Mouse (Mus musculus): ENCODE results near the gene Ntn1.

The Ntn1 gene

GRCm38 (mm10) chr11:68384131-68384530 lies 16.5 kb downstream of the Ntn1 start:
- DNase-seq (ENCODE audit: low read depth, low spot score) = no peak

- DNase-seq (ENCODE audit: low read depth, low spot score) = no peak
These were observed 17.1 kb downstream of the Ntn1 start for GRCm38 (mm10) chr11:68383519-68383918.

GRCm38 (mm10) chr11:68381833-68382232 lies 18.8 kb downstream of the Ntn1 start:
- DNase-seq (ENCODE audit: low read depth, low spot score) = no peak

- no peak for DNase-seq (ENCODE audit: low read depth, low spot score)
These were observed 19.3 kb downstream of the Ntn1 start for GRCm38 (mm10) chr11:68381318-68381717.

DNA sequence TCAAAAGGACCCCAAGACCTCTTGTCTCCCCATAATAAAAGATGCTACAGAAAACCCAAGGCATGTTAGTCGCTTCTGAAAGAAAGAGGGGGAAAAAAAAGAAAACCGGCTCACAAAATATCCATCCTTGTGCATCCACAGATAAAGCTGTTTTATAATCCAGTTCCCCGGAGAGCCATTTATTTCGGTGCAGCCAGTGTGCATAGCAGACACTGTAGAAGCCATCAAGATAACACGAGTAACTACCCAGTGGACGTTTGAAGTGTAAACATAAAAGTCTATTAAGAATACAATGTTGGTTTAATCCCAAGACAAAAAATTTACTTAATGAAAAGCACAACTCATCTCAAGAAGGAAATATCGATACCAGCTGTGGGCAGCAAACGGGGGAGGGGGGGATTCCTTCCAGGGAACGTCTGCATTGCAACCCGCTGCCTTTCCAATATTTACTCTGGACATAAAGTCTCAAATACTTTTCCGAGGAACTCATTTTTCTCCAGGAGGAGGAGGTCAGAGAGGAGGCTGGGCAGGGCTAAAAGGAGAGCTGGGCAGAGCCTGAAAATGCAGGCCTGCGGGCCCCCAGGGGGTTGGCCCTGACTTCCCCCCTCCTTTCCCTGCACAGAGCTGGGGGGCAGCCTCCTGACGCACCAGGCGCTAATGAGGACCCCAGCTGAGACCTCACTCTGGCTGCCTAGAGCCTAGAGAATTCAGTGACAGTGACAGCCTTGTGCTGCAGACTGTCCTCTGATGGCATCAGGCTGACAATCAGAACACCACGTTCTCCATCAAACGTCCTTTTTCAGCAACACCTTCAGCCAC lies 21.5 kb downstream of the Ntn1 start:
- DNase-seq (ENCODE audit: low read depth, low spot score) = no peak

DNA sequence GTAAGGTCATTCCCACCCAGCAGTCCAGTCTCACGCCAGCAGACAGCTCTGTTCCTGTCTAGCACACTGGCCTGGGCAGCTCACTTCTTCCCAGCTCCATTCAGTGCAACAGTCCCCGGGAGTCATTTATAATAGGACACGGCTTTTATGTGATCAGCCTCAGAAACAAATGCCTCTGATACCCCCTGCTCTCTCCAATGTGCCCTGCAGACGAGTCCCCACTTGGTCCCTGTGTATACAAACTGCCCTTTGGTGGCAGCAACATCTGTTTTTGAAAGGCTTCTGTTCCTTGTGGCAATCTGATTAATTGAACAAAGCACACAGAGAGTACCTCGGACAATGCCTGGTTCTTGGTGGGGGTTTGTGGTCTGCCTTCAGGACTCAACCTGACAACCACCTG lies 22.2 kb downstream of the Ntn1 start:
- DNase-seq (ENCODE audit: low read depth, low spot score) = no peak

GRCm38 (mm10) chr11:68373105-68373504 lies 27.5 kb downstream of the Ntn1 start:
- DNase-seq (ENCODE audit: low read depth, low spot score) = no peak

DNA sequence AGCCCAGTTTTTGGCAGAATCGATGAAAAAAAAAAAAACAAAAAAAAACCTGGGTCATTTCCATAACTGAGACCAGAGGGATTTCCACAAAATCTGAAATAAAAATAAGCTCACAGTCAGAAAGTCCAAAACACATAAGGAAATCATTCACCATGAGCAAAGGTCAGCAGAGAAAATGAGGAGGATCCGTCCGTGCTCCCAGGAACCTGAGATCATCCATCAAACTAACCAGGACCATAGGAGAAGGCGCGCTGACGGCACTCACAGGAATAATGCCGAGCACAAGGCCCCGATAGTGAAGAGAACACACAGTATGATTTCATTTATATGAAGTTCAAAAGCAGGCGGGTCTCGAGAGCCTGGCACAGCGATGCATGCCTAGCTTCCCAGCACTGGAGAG lies 29.0 kb downstream of the Ntn1 start:
- DNase-seq (ENCODE audit: low read depth, low spot score) = no peak

DNA sequence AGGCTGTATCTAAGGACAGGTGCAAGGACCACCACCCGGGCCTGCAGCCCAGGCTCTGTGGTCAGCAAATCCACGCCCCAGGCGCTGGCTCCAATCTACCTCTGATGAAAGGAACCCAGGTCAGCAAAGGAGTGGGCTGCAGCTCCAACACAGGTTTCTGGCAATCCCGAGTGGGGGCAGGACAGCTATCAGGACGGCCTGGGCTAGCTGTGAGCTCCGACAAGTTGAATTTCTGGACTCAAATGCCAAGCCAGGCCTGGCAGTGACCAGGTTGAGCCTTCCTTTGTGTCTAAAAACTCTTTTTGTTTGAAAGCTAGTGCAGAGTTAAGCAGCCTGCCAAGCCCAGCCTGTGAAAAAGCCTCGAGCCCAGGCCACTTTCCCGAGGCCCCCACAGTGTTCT lies 43.7 kb downstream of the Ntn1 start:
- no peak for DNase-seq (ENCODE audit: low read depth, low spot score)

- DNase-seq (ENCODE audit: low read depth, low spot score) = no peak
These were observed 45.1 kb downstream of the Ntn1 start for GRCm38 (mm10) chr11:68355561-68355960.

DNA sequence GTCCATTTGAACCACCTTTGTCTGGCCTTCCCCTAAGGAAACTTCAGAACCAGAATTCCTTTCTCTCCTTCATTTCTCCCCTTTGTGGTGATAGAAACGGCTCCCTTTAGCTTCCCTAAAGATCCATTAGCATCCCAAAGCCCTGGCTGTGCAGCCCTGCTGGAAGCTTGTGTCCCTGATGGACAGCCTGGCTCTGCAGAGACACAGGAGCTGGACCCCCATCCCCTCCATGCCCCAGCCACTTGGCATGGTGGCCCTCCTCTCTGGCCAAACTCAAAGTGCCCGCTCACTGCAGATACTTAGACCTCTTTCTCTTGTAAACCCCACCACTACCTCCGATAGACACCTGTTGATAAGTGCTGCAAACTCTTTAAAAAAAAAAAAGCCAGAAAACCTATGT lies 45.8 kb downstream of the Ntn1 start:
- DNase-seq (ENCODE audit: low read depth, low spot score) = no peak

GRCm38 (mm10) chr11:68352236-68352635 lies 48.4 kb downstream of the Ntn1 start:
- no peak for DNase-seq (ENCODE audit: low read depth, low spot score)

- DNase-seq (ENCODE audit: low read depth, low spot score) = no peak
These were observed 51.8 kb downstream of the Ntn1 start for GRCm38 (mm10) chr11:68348851-68349250.

GRCm38 (mm10) chr11:68348083-68348482 lies 52.5 kb downstream of the Ntn1 start:
- no peak for DNase-seq (ENCODE audit: low read depth, low spot score)

DNA sequence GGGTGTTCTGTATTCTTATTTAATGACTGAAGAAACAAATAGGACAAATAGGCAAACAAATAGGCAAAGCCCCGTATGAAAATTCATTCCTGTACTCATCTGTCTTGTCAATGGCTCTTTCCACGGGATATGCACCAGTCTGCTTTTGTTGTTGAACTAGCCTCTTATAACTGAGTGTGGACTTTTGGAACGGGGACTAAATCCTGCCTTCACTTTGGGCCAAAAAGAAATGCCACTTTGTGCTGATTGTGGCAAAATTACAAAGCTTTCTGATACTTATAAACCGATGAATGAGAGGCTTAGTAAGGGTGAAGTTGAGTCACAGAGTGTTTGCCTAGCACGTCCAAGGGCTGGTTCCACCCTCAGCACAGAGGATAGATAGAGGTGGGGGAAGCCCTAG lies 53.1 kb downstream of the Ntn1 start:
- no peak for DNase-seq (ENCODE audit: low read depth, low spot score)

DNA sequence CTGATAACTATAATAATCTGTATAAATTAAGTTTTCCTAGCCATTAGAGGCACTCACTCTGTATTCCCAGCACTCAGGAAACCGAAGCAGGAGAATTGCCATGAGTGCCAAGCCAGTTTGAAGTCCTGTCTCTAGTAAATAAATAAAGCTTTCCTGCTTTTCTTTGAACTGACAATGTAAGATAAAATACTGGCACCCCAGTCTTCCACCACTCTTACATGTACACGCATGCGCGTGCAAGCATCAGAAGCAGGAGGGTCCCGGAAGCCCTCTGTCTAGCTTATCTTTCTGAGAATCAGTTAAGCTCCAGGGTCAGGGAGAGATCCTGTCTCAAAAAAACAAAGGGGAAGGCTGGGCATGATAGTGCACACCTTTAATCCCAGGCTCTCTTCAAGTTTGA lies 54.5 kb downstream of the Ntn1 start:
- no peak for DNase-seq (ENCODE audit: low read depth, low spot score)

- no peak for DNase-seq (ENCODE audit: low read depth, low spot score)
These were observed 56.4 kb downstream of the Ntn1 start for GRCm38 (mm10) chr11:68344221-68344620.

- no peak for DNase-seq (ENCODE audit: low read depth, low spot score)
These were observed 57.9 kb downstream of the Ntn1 start for GRCm38 (mm10) chr11:68342761-68343160.

- no peak for DNase-seq (ENCODE audit: low read depth, low spot score)
These were observed 58.6 kb downstream of the Ntn1 start for GRCm38 (mm10) chr11:68342003-68342400.

DNA sequence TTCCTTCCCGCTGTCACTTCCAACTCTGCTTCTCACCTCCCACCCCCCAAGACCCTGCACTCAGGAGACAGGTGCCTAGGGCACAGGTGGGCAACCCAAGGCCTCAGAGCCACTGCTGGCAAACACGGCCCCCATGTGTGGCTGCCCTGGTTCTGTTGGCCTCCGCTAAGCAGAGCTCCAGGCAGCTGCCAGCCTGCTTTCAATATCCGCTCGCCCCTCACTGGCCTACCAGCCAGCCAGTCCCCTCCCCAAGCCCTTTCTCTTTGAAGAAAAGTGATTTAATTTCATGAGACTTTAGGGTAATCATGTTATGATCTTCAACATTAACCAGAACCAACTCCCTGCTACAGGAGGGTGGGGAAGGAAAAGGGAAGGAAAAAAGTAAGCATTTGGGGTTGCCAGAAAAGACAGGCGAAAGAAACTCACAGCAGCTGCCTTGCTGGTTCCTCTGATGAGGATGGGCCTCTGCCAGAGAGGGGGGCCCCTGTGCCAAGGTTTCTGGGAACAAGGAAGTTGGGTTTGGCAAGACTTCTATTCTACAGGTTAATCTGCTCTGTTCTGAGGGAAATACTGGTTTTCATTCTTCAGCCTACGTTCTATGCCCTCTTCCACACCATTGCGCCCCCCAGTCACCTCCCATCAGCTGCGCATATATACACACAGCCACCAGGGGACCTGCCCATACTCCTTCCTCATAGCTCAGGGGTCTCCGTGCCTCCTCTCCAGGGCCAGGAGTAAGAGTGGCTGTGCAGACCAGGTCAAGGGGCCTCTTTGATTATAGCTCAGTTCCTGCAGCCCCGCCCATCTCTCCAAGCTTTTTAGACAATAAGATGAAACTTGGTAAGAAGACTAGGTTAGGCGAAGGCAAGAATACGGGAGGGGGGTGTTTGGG lies 59.3 kb downstream of the Ntn1 start:
- DNase-seq (ENCODE audit: low read depth, low spot score) = no peak

GRCm38 (mm10) chr11:68340366-68340765 lies 60.3 kb downstream of the Ntn1 start:
- DNase-seq (ENCODE audit: low read depth, low spot score) = no peak

GRCm38 (mm10) chr11:68339856-68340255 lies 60.8 kb downstream of the Ntn1 start:
- no peak for DNase-seq (ENCODE audit: low read depth, low spot score)

- no peak for DNase-seq (ENCODE audit: low read depth, low spot score)
These were observed 61.3 kb downstream of the Ntn1 start for GRCm38 (mm10) chr11:68339331-68339730.
